In genomic region chr5:113831741-113832140, GRCm38 (mm10) we compare ENCODE assay signal across 10 mouse cellular contexts.
"Had no signal": no experiment of that assay in that cellular context is flagged by ENCODE, and none has a peak within 500 bp of the region (broad histone marks: within the 10 kb centered on the region; RNA-seq: fewer than 3 reads in every experiment).

No protein-coding gene starts in this region.

- H3K36me3 ChIP-seq: kidney, embryonic 15.5 days; limb, embryonic 15.5 days; liver, embryonic 13.5 days; midbrain, embryonic 12.5 days had no signal

- DNase-seq: kidney, adult 18-20 months; kidney, postnatal 14 days; liver, embryonic 13.5 days; lung, adult 18-20 months; right cerebral cortex, postnatal 14 days had no signal

- ATAC-seq: midbrain, embryonic 16.5 days had no signal

- H3K4me2 ChIP-seq: limb, embryonic 15.5 days; liver, embryonic 13.5 days; midbrain, embryonic 12.5 days had no signal

- H3K27me3 ChIP-seq: kidney, embryonic 15.5 days; limb, embryonic 15.5 days; liver, embryonic 13.5 days; midbrain, embryonic 12.5 days had no signal

- H3K9me3 ChIP-seq: kidney, embryonic 15.5 days; limb, embryonic 15.5 days; liver, embryonic 13.5 days; midbrain, embryonic 12.5 days had no signal

- H3K4me3 ChIP-seq: kidney, embryonic 15.5 days; left cerebral cortex, adult 2 months; limb, embryonic 15.5 days; liver, embryonic 13.5 days; midbrain, embryonic 12.5 days had no signal

- H3K4me1 ChIP-seq: midbrain, embryonic 12.5 days had no signal

- H3K27ac ChIP-seq: kidney, embryonic 15.5 days; left cerebral cortex, adult 2 months; limb, embryonic 15.5 days; midbrain, embryonic 12.5 days had no signal

- H3K9ac ChIP-seq: kidney, embryonic 15.5 days; limb, embryonic 15.5 days; liver, embryonic 13.5 days; midbrain, embryonic 12.5 days had no signal
